Mouse (Mus musculus) left cerebral cortex, adult 8-10 months (tissue): ENCODE measurements around the gene Ttc6. TPM values are rescaled to one million over a fixed set of nuclear protein-coding genes. Genes with fewer than 3 reads are reported as not detected.

ENCODE experiments used
- DNase-seq, 2 experiments: peaks; one replicate each; pipeline ENCODE4 v3.0.0; 2022; ENCODE audit warnings: low spot score in 2 of 2
- total RNA-seq, 4 experiments: library from RNA; stranded (reverse); gene quantifications; 2 replicates each; pipeline ENCODE4 v1.2.4; 2022

Ttc6 gene
- under 1 TPM in 3 of 4 experiments, not detected in 1; 0.07 to 0.53 (median 0.07) TPM for total RNA-seq

DNA sequence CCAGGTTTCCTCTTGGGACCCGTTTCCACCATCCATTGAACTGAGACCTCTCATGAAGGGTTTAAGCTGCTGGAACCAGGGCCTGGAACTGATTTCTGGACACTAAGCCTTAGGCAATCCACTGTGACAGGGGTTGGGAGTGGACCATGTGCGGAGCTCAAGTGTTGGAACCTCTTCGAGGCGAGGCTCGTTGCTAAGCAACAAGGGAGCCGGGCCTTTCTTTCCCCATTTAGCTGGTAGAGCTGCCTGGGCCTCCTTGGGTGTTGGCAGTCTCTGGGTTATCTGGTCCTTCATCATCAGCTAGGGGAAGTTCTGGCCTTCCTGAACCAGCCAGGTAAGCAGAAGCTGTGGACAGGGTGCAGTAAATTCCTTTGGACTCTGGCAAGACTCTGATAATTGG is at the start of gene Ttc6:
Gene Ttc6 (plus strand): TSS at position 205 of the 400 bp plus-strand sequence.
- no peak for DNase-seq

DNA sequence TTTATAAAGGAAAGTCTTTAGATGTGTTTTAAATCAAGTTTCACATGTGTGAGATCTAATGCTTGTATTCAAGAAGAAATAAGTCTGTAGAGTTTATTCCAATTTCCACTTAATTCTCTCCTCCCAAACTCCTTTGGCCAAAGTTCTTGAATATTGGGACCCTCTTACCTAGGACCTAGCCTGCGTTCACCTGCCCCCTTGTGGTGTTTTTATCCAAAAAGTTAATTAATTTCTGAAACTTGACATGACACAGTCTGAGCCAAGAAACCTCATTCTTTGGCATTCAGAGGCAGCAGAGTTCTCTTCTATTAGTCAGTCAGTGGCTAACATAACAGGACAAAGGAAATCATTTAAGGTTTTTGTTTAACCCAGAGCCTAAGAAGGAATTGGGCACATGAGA is 49.4 kb upstream of the Ttc6 start:
- DNase-seq = no peak

DNA sequence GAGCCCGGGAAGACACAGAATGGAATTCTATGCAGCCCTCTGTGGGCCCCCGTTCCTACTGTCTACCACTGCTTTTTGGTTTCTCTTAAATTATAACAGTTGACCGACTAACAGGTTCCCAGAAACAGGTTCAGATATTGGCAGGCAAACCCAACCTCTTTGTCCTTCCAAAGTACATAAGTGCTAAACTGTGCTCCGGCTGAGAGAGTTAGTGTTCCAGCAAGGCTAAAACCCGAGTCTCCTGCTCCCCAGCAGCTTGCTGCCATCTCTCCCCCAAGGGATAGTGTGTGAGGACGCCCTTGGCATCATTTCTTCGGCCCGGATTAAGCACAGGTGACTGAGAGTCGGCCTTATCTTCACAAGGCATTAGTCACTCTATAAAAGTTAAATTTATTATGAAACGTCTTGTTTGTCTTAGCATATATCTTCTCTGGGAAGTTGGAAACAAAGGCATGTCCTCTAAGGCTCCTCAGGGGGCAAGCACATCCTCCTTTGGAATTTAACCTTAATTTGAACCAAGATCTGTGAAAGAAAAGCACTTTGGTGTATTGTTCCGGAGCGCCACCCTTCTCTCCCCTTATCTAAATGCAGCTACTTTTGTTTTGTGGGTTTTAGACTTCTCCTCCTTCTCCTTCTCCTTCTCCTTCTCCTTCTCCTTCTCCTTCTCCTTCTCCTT is 48.1 kb upstream of the Ttc6 start:
- no peak for DNase-seq

DNA sequence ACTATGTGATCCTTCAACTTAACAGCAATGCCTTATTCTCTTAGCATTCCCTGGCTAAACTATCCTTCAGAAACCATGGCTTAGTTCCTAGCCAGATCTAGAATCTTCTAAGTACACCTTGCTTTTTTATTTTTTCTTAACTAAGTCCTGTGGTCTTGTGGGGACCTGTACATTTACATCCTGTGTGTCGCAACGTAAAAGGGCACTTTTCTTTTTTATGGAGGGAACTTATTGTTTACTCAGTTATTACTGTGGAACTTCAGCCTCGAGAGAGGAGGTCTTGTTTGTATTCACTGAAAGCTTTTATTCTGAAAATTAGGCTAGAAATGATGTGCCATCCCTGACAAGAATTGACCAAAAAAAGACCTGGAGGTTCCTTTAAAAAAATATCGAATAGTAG is 35.6 kb upstream of the Ttc6 start:
- no peak for DNase-seq

DNA sequence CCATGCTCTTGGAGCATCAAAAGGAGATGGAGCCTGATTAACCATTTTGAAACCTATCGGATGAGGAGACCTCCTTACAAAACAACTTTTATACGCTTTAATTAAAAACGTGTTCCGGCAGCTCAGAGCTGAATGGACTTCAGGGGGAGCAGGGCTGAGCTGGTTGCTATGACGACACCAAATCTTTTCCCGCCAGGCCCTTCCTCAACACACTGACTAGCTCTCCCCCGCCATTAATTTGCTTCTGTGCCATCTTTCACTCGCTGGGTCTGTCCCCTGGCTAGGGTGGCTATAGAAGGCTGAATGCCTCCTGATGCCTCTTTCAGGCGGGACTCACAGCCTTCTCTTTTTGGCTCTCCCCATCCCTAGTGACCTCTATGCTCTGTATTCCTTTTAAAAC is 33.4 kb upstream of the Ttc6 start:
- DNase-seq = no peak

DNA sequence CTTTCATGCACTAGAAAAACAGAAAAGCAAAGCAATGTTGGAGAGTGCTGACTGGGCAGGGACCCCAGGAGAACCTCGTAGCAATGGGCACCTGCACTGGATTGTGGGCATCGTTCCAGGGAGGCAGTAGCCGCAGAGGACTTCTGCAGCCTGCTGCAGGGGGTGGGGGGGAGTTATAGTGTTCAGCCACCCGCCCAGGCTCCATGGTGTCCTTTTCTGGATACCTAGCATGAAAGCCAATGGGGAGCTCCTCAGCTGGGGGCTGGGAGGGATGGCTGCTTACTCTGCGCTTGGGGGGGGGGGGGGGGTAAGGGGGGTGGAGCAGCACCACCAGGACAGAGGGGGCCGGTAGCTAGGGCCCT is 29.4 kb upstream of the Ttc6 start:
- no peak for DNase-seq

DNA sequence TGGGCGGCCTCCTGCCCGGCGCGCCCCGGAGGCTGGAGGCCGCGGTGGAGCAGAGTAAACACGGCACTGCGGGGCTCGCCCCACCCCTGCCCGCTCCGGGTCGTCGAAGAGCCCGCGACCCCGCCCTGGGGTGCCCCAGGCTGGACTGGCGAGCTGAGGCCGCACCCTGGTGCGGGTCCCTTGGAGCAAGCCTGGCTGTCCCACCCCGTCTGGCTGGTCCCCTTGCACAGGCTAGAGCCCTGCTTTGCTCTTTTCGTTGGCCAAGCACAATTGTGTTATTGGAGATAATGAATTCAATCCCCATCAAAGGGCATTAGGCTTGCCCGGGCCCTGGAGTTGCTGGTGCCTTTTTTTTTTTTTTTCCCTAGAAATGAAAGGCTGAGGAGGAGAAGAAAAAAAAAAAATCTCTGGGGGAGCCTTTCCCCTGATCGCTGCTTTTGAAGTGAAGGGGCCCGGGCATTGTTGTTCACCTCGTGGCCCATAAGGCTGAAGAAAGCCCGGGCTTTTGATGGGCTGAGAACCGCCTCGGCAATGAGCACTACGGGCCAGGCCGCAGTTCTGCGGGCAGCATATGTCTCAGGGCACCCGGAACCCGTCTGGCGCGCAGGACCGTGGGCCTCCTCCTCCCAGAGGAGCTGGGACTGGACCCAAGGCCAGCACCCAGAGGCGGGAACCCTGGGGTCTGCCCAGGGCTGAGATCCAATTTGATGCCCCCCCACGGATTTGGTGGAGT is 28.9 kb upstream of the Ttc6 start:
- DNase-seq = no peak

DNA sequence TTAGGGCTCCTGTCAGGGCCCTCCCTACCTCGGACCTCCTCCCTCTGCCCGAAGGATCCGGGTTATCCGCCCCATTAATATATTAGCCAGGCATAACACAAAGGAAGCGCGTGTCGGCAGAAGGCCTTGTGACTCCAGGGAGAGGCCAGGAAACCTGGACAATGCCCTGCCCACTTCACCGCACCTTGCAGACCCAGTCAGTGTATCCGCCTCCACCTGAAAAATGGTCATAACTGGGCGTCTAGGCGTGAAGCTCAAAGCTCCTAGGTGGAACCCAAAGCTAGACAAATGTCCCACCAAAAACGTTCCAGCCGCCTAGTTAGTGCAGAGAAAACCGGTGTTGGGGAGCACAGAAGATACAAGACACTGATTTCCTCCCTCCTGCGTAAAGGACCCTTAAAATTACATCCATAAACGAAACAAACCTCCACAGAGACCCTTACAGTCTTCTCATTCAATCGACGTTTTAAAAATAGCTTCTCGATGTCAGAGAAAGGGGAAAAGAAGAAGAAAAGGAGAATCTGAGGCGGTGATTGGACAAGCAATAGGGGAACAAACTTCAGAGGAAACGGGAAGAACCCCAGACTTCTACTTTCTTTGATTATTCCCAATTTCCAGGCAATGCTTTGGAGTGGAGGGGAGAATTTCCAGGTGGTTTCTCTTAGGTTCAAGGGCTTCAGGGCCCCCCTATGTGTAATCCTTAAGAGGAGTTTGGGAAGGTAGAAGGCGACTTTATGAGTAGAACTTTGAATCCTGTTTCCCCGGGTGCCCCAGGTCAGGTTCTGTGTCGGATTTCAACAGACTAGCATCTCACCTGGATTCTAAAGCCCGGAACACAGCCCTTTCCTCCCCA is 27.6 kb upstream of the Ttc6 start:
- no peak for DNase-seq

DNA sequence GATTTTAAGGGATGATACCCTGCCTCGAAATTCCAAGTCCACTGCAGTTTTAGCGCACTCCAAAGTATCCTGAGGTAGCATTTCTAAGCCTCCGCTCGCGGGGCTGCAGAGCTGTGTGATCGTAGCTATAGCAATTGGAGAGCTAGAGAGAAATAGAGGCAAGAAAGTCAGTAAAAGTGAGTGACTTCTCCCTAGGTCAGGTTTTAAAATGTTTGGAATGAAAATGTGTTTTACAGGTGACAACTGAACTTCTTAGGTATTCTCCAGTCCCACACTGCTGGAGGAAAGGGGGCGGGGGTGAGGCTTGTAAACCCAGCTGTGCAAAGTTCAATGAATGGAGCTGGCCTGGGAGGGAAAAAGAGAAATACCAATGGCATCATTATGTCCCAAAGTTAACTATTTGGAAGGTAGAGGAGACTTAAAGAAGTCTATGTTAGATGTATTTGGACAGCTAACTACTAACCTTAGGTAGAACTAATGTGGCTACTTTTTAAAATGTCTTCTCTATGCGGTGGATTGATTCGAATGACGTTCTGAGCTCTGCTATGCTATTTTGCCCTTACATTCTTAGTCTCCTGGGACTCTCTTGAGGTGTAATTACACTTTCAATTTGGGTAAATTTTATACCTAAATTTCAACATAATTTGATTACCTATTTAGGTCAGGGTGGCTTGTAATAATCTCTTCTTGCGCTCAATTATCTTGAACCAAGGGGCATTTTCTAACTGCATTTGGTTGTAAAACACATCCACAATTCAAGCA is 26.8 kb upstream of the Ttc6 start:
- no peak for DNase-seq

DNA sequence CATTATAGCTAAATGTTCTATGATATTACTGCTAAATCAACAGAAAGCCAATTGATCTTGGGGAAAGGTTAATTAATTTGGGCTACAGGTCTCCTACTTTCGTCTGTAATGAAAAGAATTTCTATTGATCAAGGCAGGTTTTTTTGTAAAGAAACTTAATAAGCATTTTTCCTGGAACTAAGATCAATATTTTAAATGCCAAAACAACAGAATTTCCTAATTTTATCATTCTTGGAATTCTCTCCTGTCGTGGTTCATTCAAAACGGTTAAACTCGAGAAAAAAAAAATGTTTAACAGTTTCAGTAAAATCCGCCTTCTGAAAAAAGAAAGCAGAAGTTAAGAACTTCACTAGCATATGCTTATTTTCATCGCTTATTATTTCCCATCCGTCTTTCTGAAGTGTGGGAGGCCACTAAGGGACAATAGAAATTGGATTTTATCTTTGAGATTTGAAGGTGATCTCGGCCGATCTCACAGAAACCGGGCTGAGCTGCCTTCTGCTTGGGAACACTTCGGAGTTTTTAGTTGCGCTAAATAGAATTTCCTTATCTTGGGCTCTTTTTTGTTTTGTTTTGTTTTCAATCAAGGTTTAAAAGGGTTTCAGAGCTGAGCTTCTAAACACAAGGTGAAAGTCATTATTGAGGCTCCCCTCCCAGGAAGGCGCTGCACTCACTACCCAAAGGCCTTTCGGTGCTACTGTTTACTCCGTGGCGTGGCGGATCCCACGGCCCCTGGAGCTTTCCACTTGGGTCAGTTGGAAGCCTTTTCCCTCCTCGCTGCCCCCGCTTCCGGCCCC is 25.9 kb upstream of the Ttc6 start:
- DNase-seq = no peak

DNA sequence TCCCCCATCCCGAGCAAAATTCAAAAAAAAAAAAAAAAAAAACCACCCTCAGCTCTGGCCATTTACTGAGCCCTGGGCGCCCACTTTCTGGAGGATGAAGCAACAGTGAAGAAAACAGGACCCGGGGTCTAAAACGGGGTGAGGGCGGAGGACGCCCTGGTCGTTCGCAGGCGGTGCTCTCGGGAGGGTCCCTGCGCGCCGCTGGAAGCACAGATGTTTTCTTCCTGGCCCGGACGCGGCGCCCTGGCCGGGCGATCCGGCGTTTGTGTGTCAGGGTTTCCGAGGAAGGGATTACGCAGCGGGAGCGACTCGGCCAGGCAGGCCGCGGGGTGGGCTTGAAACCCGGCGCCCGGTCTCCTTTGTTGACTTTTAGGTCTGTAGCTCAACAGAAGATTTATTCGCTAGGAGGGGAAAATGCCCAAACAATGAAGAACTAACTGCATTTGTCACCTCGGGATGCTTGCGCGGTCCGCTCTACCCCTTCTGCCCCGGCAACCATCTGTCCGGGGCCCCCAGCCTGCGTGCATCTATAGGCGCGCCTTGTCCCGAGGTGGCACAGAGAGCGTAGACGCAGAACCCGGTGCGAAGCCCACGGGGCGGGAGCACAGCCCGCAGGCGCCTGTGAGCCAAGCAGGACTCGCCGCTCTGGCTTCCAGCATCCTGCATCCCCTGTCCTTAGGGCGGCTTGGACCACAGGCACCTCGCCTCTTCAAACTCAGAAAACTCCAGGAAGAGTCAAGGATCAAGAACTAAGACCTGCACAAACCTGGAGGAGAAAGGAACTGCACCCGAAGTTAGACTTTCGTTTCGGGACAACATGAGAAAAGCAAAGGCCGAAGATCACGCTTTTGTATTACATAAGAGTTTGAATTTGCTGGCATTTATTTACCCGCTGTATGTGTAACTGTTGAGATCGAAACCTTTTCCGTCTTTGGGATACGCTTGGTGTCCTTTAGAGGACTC is 25.0 kb upstream of the Ttc6 start:
- DNase-seq = no peak

DNA sequence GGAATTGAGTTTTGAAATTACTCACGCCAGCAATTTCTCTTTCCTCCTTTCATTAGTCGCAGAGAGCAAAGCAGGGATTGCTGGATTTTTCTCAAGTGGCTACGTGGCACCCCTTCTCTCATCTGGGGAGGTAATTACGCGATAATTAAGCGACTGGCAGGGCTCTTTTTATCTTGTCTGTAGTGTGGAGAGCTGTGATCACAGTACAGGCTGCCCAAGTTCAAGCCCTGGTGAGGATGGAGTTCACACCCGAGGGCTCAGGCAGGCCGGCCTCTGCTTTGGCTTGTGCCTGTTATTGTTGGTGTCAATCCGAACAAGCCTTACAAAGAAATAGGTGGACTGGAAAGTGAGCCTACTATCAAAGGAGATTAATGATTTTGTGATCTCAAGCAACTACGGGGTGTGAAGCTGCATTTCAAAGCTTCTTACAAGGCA is 24.3 kb upstream of the Ttc6 start:
- DNase-seq = no peak

DNA sequence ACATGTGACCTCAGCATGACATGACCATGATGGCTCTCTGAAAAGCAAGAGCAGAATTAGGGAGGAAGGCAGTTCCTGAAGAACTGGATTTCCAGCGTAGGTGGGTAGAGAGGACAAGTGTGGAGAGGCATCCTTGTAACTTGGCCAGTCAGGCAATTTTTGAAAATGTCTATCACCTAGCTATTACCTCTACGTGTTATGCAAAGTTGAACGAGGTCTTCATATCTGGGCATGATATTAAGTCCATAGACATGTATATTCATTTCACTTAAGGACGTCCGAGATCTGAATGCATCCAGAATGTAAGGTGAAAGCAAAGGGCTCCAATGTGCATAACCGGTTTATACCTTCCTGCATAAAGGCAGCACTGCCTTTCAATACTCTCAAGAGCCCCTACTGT is 22.8 kb upstream of the Ttc6 start:
- no peak for DNase-seq

DNA sequence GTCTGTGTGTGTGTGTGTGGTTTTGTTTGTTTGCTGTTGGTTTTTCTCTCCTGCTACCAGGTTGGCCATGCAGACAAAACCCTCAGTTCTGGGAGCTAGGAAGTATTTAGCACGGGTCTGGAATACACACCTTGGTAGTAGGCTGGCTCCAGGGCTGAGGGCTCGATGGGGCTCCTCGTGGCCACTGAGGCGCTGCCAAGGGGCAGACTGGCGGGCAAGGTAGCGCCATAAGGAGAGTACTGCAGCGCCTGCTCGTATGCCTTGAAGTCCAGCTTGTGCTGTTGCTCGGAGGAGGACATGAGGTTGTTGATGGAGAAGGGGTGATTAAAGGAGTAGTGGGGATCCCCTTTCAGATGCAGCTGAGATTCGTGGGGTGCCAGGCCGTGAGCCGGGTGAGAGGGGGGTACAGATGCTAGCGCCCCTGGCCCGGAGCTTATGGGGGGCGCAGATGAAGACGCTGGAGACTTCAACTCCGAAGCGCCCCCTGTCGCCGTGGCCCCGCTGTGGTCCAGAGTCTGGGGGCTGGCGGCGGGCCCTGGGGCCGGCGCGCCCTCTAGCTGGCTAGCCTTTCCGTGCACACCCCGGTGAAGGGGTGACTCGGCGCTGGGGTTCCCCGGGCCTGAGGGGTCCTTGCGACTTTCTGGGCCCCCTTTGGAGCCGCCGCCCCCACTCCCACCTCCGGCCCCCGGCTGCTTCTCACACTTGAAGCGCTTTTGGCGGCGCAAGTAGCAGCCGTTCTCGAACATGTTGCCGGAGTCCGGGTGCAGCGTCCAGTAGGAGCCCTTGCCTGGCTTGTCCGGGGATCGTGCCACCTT is 21.8 kb upstream of the Ttc6 start:
- DNase-seq = no peak

DNA sequence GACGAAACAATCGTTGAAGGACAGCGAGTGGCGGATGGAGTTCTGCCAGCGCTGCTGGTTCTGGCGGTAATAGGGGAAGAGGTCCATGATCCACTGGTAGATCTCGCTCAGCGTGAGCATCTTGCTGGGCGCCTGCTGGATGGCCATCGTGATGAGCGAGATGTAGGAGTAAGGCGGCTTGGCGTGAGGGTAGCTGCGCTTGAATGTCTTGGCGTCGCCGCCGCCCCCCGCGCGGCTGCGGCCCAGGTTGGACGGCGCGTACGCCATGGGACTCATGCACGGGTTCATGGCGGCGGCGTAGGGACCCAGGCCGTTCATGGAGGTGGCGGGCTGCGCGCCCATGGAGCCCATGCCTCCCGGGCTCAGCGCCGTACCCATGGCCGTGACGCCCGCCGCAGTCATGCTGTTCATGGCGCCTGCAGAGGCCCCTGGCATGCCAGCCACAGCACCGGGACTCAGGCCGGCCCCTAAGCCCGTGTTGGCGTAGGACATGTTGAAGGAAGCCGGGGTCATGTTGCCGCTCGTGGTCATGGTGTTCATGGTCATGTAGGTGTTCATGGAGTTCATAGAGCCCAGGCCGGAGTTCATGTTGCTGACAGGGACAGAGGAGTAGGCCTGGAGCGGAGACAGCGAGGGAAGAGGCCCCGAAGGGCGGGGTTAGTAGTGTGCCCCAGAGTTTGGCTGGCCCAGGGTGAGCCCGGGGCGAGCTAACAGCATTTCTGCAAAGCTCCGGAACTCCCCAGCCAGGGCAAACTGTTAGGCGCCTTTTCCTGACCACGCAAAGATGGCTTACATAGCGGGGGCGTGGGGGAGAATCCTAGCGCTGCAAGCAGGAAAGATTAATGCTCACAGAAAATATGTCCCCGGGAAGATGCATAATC is 20.9 kb upstream of the Ttc6 start:
- DNase-seq = no peak

DNA sequence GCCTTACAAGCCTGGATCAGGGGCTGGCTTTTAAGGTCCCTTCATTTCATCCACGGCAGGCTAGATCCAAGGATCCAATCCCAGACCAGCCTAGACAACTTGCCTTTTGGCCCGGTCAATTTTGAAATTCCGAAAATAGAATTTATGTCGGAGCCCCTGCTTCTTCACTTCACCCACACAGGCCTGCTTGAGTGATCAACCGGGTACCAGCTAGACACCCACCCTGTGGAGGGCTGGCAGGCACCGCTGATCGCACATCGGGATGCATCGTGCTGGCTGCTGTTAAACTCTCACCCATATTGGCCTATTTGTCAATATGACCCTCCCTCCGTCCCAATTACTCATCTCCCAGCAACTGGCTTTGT is 20.3 kb upstream of the Ttc6 start:
- DNase-seq = no peak

DNA sequence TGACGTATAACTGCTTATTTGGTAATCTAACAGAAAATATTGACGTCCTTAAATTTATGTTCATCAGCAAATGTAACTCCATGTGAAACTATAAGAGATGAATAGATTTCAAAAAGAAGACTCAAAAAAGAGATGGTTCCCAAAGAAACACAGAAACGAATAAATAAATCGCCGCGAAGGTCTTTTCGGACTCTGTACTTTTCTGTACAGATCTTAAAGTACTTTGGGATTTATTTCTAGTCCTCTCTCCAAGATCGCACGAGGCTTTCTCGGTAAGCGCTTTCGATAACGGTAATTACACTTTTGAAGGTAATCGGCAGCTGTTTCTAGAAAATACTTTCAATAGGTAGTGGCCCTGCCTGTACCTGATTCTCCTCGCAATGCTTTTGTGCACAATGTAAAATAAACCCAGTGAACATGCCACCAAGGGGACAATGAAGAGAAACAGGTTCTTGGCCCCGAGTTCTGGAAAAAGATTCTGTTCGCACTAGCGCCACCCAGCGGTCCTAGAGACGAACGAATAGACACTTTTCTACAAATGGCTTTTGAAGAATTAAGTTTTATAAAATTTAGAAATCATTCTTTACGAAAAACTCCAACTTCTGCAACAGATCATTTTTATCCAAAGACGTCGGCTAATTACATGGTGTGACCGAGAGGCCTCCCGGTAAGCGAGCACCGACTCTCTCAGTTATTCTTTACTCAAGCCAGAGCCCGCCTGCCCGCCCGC is 19.1 kb upstream of the Ttc6 start:
- no peak for DNase-seq
